In the genomic region with DNA sequence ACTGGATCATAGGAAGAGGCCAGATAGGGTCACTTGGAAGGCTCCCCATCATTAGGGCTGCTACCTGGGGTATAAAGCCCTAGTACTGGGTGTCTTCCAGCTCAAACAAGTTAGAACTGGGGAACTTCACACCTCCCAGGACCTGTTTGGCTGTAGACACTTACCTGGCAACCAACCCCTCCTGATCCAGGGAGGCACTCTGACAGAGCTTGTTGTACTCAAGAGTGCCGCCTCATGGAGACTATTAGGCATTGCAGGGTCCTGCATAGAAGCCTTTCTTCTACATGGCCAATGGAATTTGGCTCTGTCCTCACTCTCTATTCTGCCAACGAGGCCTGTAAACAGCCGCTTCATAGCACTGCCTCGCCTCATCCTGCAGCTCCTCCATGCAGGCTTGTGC, we compare ENCODE assay signal across 8 mouse cellular contexts. TPM values are rescaled to one million over a fixed set of nuclear protein-coding genes. Genes with fewer than 3 reads are reported as not detected.
DNase-seq lines count a peak whose midpoint lies in the region; ATAC-seq and TF ChIP-seq lines count a peak whose summit lies in the region.

No protein-coding gene starts in this region.

- no peaks in the 10 kb centered on the region for H3K9me3 ChIP-seq in forebrain, embryonic 14.5 days (replicated peaks; ENCODE audit: control insufficient read depth, low read length)
- no peaks in the 10 kb centered on the region for H3K9me3 ChIP-seq in forebrain, embryonic 16.5 days (ENCODE audit: control insufficient read depth, low read length)
- H3K9me3 ChIP-seq in midbrain, postnatal 0 days (ENCODE audit: low read length): no peaks in the 10 kb centered on the region

- no peaks in the 10 kb centered on the region for H3K36me3 ChIP-seq in forebrain, embryonic 14.5 days (ENCODE audit: control insufficient read depth, insufficient read depth, low read length)
- H3K36me3 ChIP-seq in forebrain, embryonic 16.5 days (ENCODE audit: control insufficient read depth, insufficient read depth): no peaks in the 10 kb centered on the region
- peaks cover 32% of the 10 kb centered on the region for H3K36me3 ChIP-seq in midbrain, postnatal 0 days (ENCODE audit: insufficient read depth, low read length)

- no peak overlapping the region for H3K4me2 ChIP-seq in forebrain, embryonic 14.5 days (ENCODE audit: low read length)
- H3K4me2 ChIP-seq in forebrain, embryonic 16.5 days (ENCODE audit: low read length): no peak overlapping the region
- H3K4me2 ChIP-seq in midbrain, postnatal 0 days (ENCODE audit: low read depth, low read length, poor library complexity, severe bottlenecking): no peak overlapping the region

- no peaks in the 10 kb centered on the region for H3K27me3 ChIP-seq in forebrain, embryonic 14.5 days (replicated peaks; ENCODE audit: control insufficient read depth, insufficient read depth, low read length)
- no peaks in the 10 kb centered on the region for H3K27me3 ChIP-seq in forebrain, embryonic 16.5 days (replicated peaks; ENCODE audit: control insufficient read depth, insufficient read depth, low read length)
- H3K27me3 ChIP-seq in midbrain, postnatal 0 days (ENCODE audit: insufficient read depth, low read length): no peaks in the 10 kb centered on the region

- H3K27ac ChIP-seq in forebrain, embryonic 14.5 days (ENCODE audit: low read depth, low read length): no peak overlapping the region
- H3K27ac ChIP-seq in forebrain, embryonic 16.5 days (ENCODE audit: low read length): no peak overlapping the region
- H3K27ac ChIP-seq in midbrain, postnatal 0 days (ENCODE audit: low read depth, low read length): no peak overlapping the region

- H3K9ac ChIP-seq in forebrain, embryonic 14.5 days (ENCODE audit: low read length): no peak overlapping the region
- no peak overlapping the region for H3K9ac ChIP-seq in forebrain, embryonic 16.5 days (replicated peaks; ENCODE audit: low read depth, low read length)
- no peak overlapping the region for H3K9ac ChIP-seq in midbrain, postnatal 0 days (replicated peaks; ENCODE audit: low read length, poor library complexity, severe bottlenecking)

- no peak for ATAC-seq in forebrain, embryonic 14.5 days
- ATAC-seq in forebrain, embryonic 16.5 days: no peak
- no peak for ATAC-seq in midbrain, postnatal 0 days (ENCODE audit: low FRiP score)

- peak; percentile 56 for DNase-seq in forebrain, embryonic 14.5 days (ENCODE audit: low spot score)
- DNase-seq in right cerebral cortex, postnatal 14 days: peak; percentile 28
- DNase-seq in right cerebral cortex, postnatal 25 days: no peak
- DNase-seq in embryo, embryonic 11 days: peak; percentile 70
- peak; percentile 73 for DNase-seq in kidney, adult 9 months
- DNase-seq in midbrain, postnatal 0 days (ENCODE audit: low spot score): peak; percentile 72
- no peak for DNase-seq in yolk sac, embryonic 10.5 days (ENCODE audit: low spot score)

- H3K4me1 ChIP-seq in forebrain, embryonic 14.5 days (ENCODE audit: control insufficient read depth, insufficient read depth, low read length): no peaks in the 10 kb centered on the region
- H3K4me1 ChIP-seq in forebrain, embryonic 16.5 days (replicated peaks; ENCODE audit: control insufficient read depth, insufficient read depth, low read length): no peaks in the 10 kb centered on the region
- H3K4me1 ChIP-seq in midbrain, postnatal 0 days (ENCODE audit: insufficient read depth, low read length): no peaks in the 10 kb centered on the region

- WGBS in forebrain, embryonic 14.5 days: 14% methylated on average over 4 of the region's 4 CpGs
- whole genome bisulfite sequencing in forebrain, embryonic 16.5 days: 16% methylated on average over 4 of the region's 4 CpGs
- 32% methylated on average over 4 of the region's 4 CpGs for WGBS in midbrain, postnatal 0 days

- TF ChIP-seq CTCF in midbrain, postnatal 0 days (IDR thresholded peaks at IDR 0.05): peak; percentile 73

- no peak overlapping the region for H3K4me3 ChIP-seq in forebrain, embryonic 14.5 days (ENCODE audit: low read depth, low read length)
- no peak overlapping the region for H3K4me3 ChIP-seq in forebrain, embryonic 16.5 days (replicated peaks; ENCODE audit: low read length)
- no peak overlapping the region for H3K4me3 ChIP-seq in midbrain, postnatal 0 days (ENCODE audit: low read depth, low read length)

RNA-seq across cellular contexts. Expression of gene Arhgap8, which starts 17.9 kb away (rescaled TPM):
- 0.20 and 0.37 TPM in 2 replicates for polyA plus RNA-seq in forebrain, embryonic 14.5 days (2014; fragmentation: Nextera tagmentation; extraction: Ambion mirVana)
- 0.39 and 0.53 TPM in 2 replicates for polyA plus RNA-seq in forebrain, embryonic 16.5 days (2015; fragmentation: Nextera tagmentation; extraction: Ambion mirVana)
- 0.44 and 0.61 TPM in 2 replicates for total RNA-seq in midbrain, postnatal 0 days (2014; rRNA removed)
- 0.33 and 0.53 TPM in 2 replicates for polyA plus RNA-seq in midbrain, postnatal 0 days (2015; fragmentation: Nextera tagmentation; extraction: Ambion mirVana)

RNA-seq across cellular contexts. Expression of gene Prr5, which starts 32.5 kb away (rescaled TPM):
- 9.0 and 10.5 TPM in 2 replicates for polyA plus RNA-seq in forebrain, embryonic 14.5 days (2014; fragmentation: Nextera tagmentation; extraction: Ambion mirVana)
- polyA plus RNA-seq in forebrain, embryonic 16.5 days (2015; fragmentation: Nextera tagmentation; extraction: Ambion mirVana): 11.1 and 16.4 TPM in 2 replicates
- 25.8 and 33.4 TPM in 2 replicates for total RNA-seq in midbrain, postnatal 0 days (2014; rRNA removed)
- 37.8 and 40.7 TPM in 2 replicates for polyA plus RNA-seq in midbrain, postnatal 0 days (2015; fragmentation: Nextera tagmentation; extraction: Ambion mirVana)

Comparison
In these comparisons a context has a peak if more than half of its experiments do, and no peak if none do; other contexts are left out.
1. DNase-seq: peak in forebrain, embryonic 14.5 days (single experiment), right cerebral cortex, postnatal 14 days (single experiment), embryo, embryonic 11 days (single experiment), kidney, adult 9 months (single experiment) and midbrain, postnatal 0 days (single experiment); none in right cerebral cortex, postnatal 25 days (single experiment) and yolk sac, embryonic 10.5 days (single experiment).